Mouse (Mus musculus) liver, embryonic 12.5 days (tissue): ENCODE measurements around the gene Pdzrn3. TPM values are rescaled to one million over a fixed set of nuclear protein-coding genes. Genes with fewer than 3 reads are reported as not detected.
A peak's percentile ranks its signal among the peaks of the same experiment; 100 is the strongest.

Source experiments
- ATAC-seq: fragments of 200-750 bp; cut with Nextera tagmentation; 2 replicates; pipeline ENCODE4 v1.8.0; 2017; ENCODE audit warnings: moderate number of reproducible peaks, mild to moderate bottlenecking, moderate library complexity
- H3K27ac ChIP-seq: fragments of 300-500 bp; sonication (generic); 2 replicates; pipeline ENCODE4 v1.5.1; 2016; ENCODE audit warnings: mild to moderate bottlenecking
- H3K27me3 ChIP-seq: fragments of 300-500 bp; sonication (generic); replicated peaks from 2 replicates; pipeline ENCODE4 v1.6.1; 2016; ENCODE audit warnings: mild to moderate bottlenecking, moderate library complexity
- H3K36me3 ChIP-seq: fragments of 300-500 bp; sonication (generic); 2 replicates; pipeline ENCODE4 v1.6.1; 2016; ENCODE audit warnings: mild to moderate bottlenecking, moderate library complexity
- H3K4me1 ChIP-seq: fragments of 300-500 bp; sonication (generic); 2 replicates; pipeline ENCODE4 v1.6.1; 2016
- H3K4me2 ChIP-seq: fragments of 300-500 bp; sonication (generic); 2 replicates; pipeline ENCODE4 v1.6.1; 2016; ENCODE audit warnings: mild to moderate bottlenecking, moderate library complexity
- H3K4me3 ChIP-seq: fragments of 300-500 bp; sonication (generic); 2 replicates; pipeline ENCODE4 v1.5.1; 2016; ENCODE audit warnings: mild to moderate bottlenecking, moderate library complexity
- H3K9ac ChIP-seq: fragments of 300-500 bp; sonication (generic); 2 replicates; pipeline ENCODE4 v1.6.1; 2016; ENCODE audit warnings: mild to moderate bottlenecking, moderate library complexity
- H3K9me3 ChIP-seq: fragments of 300-500 bp; sonication (generic); replicated peaks from 2 replicates; pipeline ENCODE4 v1.6.1; 2016; ENCODE audit warnings: mild to moderate bottlenecking, moderate library complexity
- WGBS: fragments of 180-500 bp; shearing (Covaris S2); methylation state at CpG from one replicate; pipeline ENCODE4 v1.1.7; 2016; ENCODE audit not compliant: insufficient replicate concordance; 5-methylcytosine and 5-hydroxymethylcytosine counted together
- polyA plus RNA-seq: library from polyadenylated mRNA; unstranded; fragments of >200 nt; fragmentation: Nextera tagmentation; extraction: Ambion mirVana; gene quantifications from 2 replicates; pipeline ENCODE4 v1.2.1, GENCODE M21; 2016

Pdzrn3 gene
- 1.4 TPM in 2 replicates for polyA plus RNA-seq

DNA sequence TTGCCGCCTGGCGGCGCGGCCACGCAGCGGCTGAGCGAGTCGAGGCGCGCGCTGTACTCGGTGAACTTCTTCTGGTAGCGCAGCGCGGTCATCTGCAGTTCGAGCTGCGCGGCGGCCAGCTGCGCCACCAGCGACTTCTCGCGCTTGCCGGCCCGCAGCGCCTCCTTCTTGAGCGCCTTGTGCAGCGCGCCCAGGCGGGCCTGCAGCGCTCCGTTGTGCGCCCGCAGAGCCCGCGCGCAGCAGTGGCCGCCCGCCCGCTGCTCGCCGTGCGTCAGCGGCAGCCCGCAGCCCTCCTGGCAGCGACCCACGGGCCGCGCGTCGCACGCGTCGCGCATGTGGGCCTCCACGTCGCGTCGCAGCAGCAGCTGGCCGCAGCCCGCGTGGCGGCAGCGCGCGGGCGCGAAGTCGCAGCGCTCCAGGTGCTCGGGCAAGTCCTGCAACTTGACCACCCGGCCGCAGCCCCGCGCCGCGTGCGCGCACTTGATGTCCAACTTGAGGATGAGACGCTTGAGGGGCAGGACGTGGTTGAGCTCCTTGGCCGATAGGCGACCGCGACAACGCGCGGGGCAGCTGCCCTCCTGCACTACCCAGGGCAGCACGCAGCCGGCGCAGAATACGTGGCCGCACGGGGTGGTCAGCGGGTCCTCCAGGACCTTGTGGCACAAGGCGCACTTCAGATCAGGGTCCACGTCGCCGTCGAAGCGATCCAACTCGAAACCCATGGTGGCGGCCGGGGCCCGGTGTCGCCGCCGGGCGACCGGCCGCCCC lies at the start of gene Pdzrn3:
Pdzrn3 (minus strand) TSS at position 731 of the 768 bp plus-strand sequence.
- Histone ChIP-seq H3K4me3 (peak within 1 kb of the TSS; percentile 52), H3K4me1 (peaks cover 6% of the 10 kb centered on the region; the same call in 1 of the 2 replicates), H3K4me2 (peak within 1 kb of the TSS; percentile 48), H3K27me3 (peaks cover 51% of the 10 kb centered on the region), H3K36me3 (no peaks in the 10 kb centered on the region), H3K9me3 (no peaks in the 10 kb centered on the region), H3K9ac (peak within 1 kb of the TSS; percentile 39), H3K27ac (peak within 1 kb of the TSS; percentile 56)
- 1% methylated on average over 101 of the region's 111 CpGs for WGBS
- ATAC-seq, result peak; percentile 47

DNA sequence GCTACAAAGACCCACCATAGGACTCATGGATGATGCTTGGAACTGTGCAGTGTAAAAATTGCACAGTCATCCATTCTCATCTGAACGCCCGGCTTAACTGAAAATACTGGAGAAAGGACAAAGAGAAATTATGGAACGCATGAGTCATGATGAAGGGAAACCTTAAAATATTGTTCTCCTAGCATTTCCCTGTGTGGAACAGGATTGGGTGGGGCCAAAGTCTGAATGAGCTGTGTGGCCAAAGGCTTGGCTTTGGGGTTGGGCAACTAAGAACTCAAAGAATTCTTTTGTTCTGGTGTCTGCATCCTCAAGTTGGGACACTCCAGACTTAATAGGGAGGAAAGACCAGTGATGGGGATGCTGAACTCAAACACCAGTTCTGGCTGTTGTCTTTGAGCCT lies 49.6 kb upstream of the Pdzrn3 start:
- no peaks in the 10 kb centered on the region for H3K9me3 ChIP-seq
- no peak overlapping the region for H3K4me2 ChIP-seq
- H3K36me3 ChIP-seq, result no peaks in the 10 kb centered on the region
- no peaks in the 10 kb centered on the region for H3K4me1 ChIP-seq
- H3K27me3 ChIP-seq, result no peaks in the 10 kb centered on the region
- no peak for ATAC-seq
- 80% methylated on average over 3 of the region's 3 CpGs for WGBS
- H3K9ac ChIP-seq, result no peak overlapping the region
- H3K4me3 ChIP-seq, result no peak overlapping the region
- no peak overlapping the region for H3K27ac ChIP-seq

DNA sequence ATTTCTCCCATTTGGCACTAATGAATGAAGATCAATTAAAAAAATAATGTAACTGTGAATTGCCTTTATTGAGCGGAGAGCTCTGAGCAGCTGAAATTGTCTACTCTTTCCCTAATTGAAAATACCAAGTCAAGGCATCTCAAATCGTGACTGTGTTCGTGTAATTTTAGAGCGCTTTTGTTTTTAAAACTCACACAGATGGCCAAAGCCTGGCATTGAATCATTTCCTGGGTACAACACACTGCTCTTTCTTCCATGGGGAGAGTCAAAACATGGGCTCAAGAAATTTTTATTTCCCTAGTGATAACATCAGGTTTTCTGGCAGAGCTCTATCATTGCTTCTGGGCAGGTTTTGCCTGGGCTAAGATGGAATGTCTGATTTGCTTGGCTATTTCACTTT lies 48.6 kb upstream of the Pdzrn3 start:
- no peak overlapping the region for H3K4me2 ChIP-seq
- no peaks in the 10 kb centered on the region for H3K27me3 ChIP-seq
- H3K9ac ChIP-seq, result no peak overlapping the region
- H3K36me3 ChIP-seq, result no peaks in the 10 kb centered on the region
- no peaks in the 10 kb centered on the region for H3K4me1 ChIP-seq
- no peak overlapping the region for H3K27ac ChIP-seq
- ATAC-seq, result no peak
- no peaks in the 10 kb centered on the region for H3K9me3 ChIP-seq
- 73% methylated on average over 4 of the region's 4 CpGs for WGBS
- H3K4me3 ChIP-seq, result no peak overlapping the region

DNA sequence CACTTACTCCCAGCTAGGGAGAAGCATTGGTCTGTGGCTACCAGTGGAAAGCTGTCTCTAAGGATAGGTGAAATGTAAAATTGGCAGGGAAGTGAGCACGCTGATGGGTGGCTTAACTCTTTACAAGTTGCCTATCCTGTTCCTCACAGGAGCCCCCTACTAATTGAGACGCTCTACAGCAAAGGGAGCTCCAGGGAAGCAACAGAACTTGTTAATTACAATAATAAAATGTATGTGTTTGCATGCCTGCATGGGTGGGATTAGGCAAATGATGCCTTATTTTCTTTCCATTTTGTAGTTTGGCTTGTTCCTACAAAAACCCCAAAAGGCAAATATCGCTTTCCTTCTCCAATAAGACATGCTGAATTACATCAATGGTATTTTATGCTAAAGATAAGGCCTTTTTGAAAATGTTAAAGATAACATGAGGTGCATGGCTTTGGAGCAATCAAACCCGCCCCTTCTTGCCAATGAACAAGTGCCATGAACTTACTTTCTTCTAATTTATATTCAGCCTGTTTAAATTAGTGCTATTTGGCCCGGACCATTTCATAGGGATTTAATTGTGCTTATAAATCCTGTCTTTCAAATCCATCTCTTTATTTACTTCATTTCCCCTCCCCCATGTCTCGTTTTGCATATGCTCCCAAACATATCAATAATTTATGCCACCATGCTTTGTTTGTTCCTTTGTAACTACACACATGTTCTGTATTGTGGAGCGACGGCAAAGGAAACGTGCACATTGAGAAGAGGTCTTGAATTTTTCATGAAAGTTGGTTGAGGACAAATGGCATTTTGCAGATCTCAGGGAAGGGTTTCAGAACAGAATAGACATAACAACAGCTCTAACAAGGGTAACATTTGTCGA lies 44.6 kb upstream of the Pdzrn3 start:
- H3K4me2 ChIP-seq, result no peak overlapping the region
- no peak overlapping the region for H3K4me3 ChIP-seq
- H3K4me1 ChIP-seq, result no peaks in the 10 kb centered on the region
- no peak for ATAC-seq
- no peak overlapping the region for H3K27ac ChIP-seq
- H3K9me3 ChIP-seq, result no peaks in the 10 kb centered on the region
- no peak overlapping the region for H3K9ac ChIP-seq
- no peaks in the 10 kb centered on the region for H3K36me3 ChIP-seq
- H3K27me3 ChIP-seq, result no peaks in the 10 kb centered on the region
- 61% methylated on average over 10 of the region's 10 CpGs for WGBS

DNA sequence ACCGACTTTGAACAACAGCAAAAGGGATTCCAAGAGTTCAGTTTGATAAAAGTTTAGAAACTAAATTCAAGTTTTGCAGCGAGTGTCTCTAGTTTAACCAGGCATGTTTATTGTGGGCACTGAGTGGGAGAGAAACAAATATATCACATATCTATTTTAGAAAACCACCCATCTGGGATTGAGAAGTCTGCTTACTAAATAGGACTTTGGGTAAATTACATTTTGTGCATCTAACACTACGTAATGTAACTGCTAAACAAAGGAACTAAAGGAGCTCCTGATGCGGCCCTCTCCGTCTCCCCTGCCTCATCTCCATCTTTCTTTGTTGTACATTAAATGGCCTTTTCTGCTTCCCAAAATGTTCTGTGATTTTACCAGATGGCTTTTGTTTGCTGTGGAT lies 40.5 kb upstream of the Pdzrn3 start:
- no peak for ATAC-seq
- no peaks in the 10 kb centered on the region for H3K36me3 ChIP-seq
- no peak overlapping the region for H3K9ac ChIP-seq
- H3K27ac ChIP-seq, result no peak overlapping the region
- H3K9me3 ChIP-seq, result no peaks in the 10 kb centered on the region
- H3K4me1 ChIP-seq, result no peaks in the 10 kb centered on the region
- 77% methylated on average over 5 of the region's 5 CpGs for WGBS
- H3K4me3 ChIP-seq, result no peak overlapping the region
- H3K27me3 ChIP-seq, result no peaks in the 10 kb centered on the region
- no peak overlapping the region for H3K4me2 ChIP-seq

DNA sequence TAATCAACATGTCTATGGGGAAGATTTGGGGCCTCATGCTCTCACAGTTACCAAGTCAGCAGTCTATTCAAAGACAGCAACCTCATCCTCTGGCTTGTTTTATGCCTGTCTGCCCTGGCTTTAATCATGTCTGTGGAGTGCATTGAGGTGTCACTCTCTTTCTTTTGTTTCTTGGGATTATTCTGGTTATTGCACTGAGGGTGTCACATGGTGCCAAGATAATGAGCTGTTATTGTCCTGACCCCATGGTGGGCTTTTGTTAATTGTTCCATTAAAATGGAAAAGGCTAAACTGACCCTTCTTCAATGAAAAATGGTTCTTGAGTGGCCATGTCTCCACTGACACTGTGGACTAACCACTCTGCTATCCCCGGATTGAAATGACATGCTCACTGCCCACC lies 34.0 kb upstream of the Pdzrn3 start:
- H3K9ac ChIP-seq, result no peak overlapping the region
- no peak for ATAC-seq

DNA sequence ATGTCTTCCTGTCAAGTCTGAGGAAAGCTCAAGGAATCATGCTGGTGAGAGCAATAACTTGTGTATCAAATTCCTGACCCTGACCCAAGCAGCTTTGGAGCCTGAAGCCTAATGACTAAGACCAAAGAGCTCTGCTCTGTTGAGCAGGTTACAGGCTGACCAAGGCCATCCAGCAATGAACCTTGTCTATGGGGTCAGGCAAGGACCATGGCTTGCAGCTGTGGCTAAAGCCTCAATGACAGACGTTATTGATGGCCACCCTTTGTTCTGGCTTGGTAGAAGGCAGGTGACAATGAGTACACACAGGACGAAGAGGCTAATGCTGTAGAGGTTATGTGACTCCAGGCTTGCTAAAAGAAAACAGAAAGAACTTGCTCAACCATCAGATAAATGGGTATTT lies 33.4 kb upstream of the Pdzrn3 start:
- Histone ChIP-seq H3K27ac (no peak overlapping the region), H3K4me2 (no peak overlapping the region), H3K4me3 (no peak overlapping the region), H3K27me3 (no peaks in the 10 kb centered on the region), H3K4me1 (no peaks in the 10 kb centered on the region), H3K9ac (no peak overlapping the region), H3K36me3 (no peaks in the 10 kb centered on the region), H3K9me3 (no peaks in the 10 kb centered on the region)
- no peak for ATAC-seq
- 37% methylated on average over 2 of the region's 2 CpGs for WGBS

More for the DNA sequence above, 34.0 kb upstream of the Pdzrn3 start:
- no peaks in the 10 kb centered on the region for H3K36me3 ChIP-seq
- H3K4me2 ChIP-seq, result no peak overlapping the region
- no peak overlapping the region for H3K27ac ChIP-seq
- WGBS, result 52% methylated on average over 1 of the region's 1 CpGs
- H3K4me1 ChIP-seq, result no peaks in the 10 kb centered on the region
- H3K27me3 ChIP-seq, result no peaks in the 10 kb centered on the region
- H3K4me3 ChIP-seq, result no peak overlapping the region
- H3K9me3 ChIP-seq, result no peaks in the 10 kb centered on the region

DNA sequence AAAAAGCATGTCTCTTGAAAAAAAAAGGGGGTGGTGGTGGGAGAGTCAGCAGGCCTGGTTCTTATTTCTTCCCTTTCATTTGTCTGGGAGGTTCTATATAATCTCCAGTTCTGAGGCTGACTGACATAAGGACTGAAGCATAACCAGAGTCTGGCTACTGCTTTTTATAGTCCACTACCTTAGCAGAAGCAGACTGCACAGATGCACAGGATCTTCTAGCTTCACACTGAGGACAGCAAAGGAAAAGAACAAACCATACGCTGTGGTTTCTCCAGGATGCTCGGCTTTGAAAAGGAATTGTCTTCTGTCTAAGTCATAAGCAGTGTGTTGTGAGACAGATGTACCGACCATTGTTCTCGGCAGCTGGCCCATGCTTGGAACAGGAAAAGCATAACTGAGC lies 19.0 kb upstream of the Pdzrn3 start:
- Histone ChIP-seq H3K27me3 (no peaks in the 10 kb centered on the region), H3K9me3 (no peaks in the 10 kb centered on the region), H3K27ac (no peak overlapping the region), H3K36me3 (no peaks in the 10 kb centered on the region), H3K4me3 (no peak overlapping the region), H3K4me1 (no peaks in the 10 kb centered on the region), H3K9ac (no peak overlapping the region), H3K4me2 (no peak overlapping the region)
- no peak for ATAC-seq
- 63% methylated on average over 4 of the region's 4 CpGs for WGBS

DNA sequence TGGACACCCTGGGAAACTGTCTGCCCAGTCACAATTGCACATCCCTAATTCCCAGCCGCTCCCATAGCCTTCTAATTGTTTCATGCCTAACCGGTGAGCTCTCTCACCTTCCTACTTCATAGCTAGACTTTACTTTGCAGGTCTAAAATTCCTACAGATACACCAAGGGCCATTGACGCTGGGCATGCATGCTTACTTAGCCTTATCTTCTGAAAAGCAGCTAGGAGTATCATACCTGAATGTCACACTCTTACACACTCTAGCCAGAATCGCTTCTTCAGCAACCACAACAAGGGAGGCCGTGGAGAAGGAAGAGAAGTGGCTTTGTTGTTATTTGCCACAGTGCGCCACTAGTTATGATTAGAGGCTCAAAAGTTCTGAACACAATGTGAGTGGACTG lies 18.2 kb upstream of the Pdzrn3 start:
- Histone ChIP-seq H3K4me2 (no peak overlapping the region), H3K27me3 (no peaks in the 10 kb centered on the region), H3K4me1 (no peaks in the 10 kb centered on the region), H3K9ac (no peak overlapping the region), H3K9me3 (no peaks in the 10 kb centered on the region), H3K36me3 (no peaks in the 10 kb centered on the region), H3K4me3 (no peak overlapping the region), H3K27ac (no peak overlapping the region)
- no peak for ATAC-seq
- WGBS, result 68% methylated on average over 6 of the region's 6 CpGs

DNA sequence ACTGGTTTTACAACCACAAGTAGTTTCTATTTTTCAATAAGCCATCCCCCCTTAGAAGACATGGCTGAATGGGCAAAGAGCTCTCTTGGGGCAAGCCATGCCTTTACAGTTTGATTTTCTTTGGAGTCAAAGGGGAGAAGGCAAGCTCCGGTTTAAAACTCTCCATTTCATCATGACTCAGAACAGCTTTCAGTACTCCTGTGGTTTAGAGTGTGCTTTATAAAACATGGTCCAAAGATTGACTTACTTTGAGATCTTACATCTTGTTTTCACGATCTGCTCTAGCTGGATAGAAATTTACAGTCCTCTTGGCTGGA lies 15.1 kb upstream of the Pdzrn3 start:
- H3K27ac ChIP-seq, result no peak overlapping the region
- H3K9me3 ChIP-seq, result no peaks in the 10 kb centered on the region
- ATAC-seq, result no peak
- no peak overlapping the region for H3K9ac ChIP-seq
- H3K27me3 ChIP-seq, result no peaks in the 10 kb centered on the region
- no peak overlapping the region for H3K4me3 ChIP-seq
- 62% methylated on average over 2 of the region's 2 CpGs for WGBS
- H3K36me3 ChIP-seq, result no peaks in the 10 kb centered on the region
- no peak overlapping the region for H3K4me2 ChIP-seq
- no peaks in the 10 kb centered on the region for H3K4me1 ChIP-seq

DNA sequence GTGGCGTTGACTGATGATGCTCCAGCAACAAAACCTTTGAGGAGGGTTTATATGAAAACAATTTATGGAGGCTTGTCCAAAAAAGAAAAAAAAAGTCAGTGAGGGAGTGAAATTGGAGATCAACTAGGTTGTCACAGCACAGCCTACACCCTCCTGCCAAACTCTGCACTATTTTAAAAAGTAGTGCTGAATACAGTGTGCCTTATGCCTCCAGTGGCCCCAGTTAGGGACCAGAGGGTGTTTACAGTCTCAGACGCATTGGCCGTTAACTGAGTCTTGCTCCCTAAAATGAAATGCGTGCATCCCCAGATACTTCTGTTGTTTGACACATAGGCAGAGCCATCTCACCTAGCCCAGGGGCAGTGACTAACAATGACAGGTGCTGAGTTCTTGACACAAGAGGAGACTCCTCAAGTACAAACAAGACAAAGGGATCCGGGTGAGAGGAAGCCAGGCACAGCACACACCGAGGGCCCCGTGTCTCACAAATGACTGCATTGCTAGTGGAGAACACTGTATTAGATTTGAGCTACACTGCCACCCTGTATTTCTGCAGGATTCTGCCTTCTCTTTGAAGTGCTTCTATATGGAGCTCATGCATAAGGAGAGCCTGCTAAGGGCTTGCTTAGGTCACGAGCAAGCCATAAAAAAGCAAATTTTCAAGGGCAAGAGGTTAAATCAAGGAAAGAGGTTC lies 14.6 kb upstream of the Pdzrn3 start:
- no peak for ATAC-seq
- 72% methylated on average over 8 of the region's 8 CpGs for WGBS
- H3K9ac ChIP-seq, result no peak overlapping the region
- no peaks in the 10 kb centered on the region for H3K4me1 ChIP-seq
- no peak overlapping the region for H3K27ac ChIP-seq
- H3K9me3 ChIP-seq, result no peaks in the 10 kb centered on the region
- H3K27me3 ChIP-seq, result no peaks in the 10 kb centered on the region
- H3K36me3 ChIP-seq, result no peaks in the 10 kb centered on the region
- no peak overlapping the region for H3K4me3 ChIP-seq
- H3K4me2 ChIP-seq, result no peak overlapping the region

DNA sequence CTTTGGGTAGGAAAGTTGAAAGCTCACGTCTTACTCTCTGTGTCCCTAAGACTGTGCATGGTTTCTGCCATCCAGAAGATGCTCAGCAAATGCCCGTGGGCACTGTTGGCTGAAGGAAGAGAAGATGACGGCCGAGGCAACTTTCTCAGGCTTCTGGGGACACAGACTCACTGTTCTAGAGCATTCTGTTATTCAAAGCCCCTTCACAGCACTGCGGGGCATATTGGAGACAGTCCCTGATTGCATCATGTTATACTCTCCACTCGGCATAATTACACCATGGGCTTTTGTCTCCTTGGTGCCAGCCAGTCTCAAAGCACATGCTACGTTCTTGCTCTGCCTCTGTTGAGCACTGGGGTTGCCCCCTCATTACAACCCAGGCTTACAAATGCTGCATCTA lies 7.8 kb upstream of the Pdzrn3 start:
- Histone ChIP-seq H3K9ac (no peak overlapping the region), H3K4me3 (no peak overlapping the region), H3K4me2 (no peak overlapping the region), H3K9me3 (no peaks in the 10 kb centered on the region), H3K4me1 (no peaks in the 10 kb centered on the region), H3K27ac (no peak overlapping the region), H3K27me3 (peaks cover 4% of the 10 kb centered on the region; the same call in 1 of the 2 replicates), H3K36me3 (no peaks in the 10 kb centered on the region)
- WGBS, result 64% methylated on average over 7 of the region's 7 CpGs
- ATAC-seq, result no peak
